Mouse (Mus musculus): ENCODE measurements at regions not wholly inside any gene's neighbourhood (a gene's known extent, or its start where the extent isn't known, plus 50 kb on each side); places are given as distances from the start of the nearest gene placed in this dataset.
A peak's percentile ranks its signal among the peaks of the same experiment; 100 is the strongest.

- Histone ChIP-seq H3K9me3 (ENCODE audit: control insufficient read depth, low read length) (no peaks in the 10 kb centered on the region), H3K27me3 (ENCODE audit: control insufficient read depth, insufficient read depth, low read length) (no peaks in the 10 kb centered on the region), H3K27ac (ENCODE audit: low read depth, low read length) (no peak overlapping the region), H3K4me1 (ENCODE audit: control insufficient read depth, insufficient read depth, low read length) (no peaks in the 10 kb centered on the region), H3K4me3 (ENCODE audit: low read depth, low read length) (no peak overlapping the region), H3K4me2 (ENCODE audit: low read depth) (no peak overlapping the region), H3K36me3 (ENCODE audit: control insufficient read depth, insufficient read depth, low read length) (no peaks in the 10 kb centered on the region), H3K9ac (ENCODE audit: low read length) (no peak overlapping the region)
- 91% methylated on average over 8 of the region's 8 CpGs for WGBS
- DNase-seq (ENCODE audit: low spot score) (no peak), ATAC-seq (ENCODE audit: insufficient read depth, low FRiP score, low TSS enrichment) (no peak)
These were observed 235.3 kb upstream of the Tgfbr2 start for GRCm38 (mm10) chr9:116410461-116410860.

- no peaks in the 10 kb centered on the region for H3K4me1 ChIP-seq (ENCODE audit: control insufficient read depth, insufficient read depth, low read length)
- ATAC-seq (ENCODE audit: insufficient read depth, low FRiP score, low TSS enrichment) (no peak), DNase-seq (ENCODE audit: low spot score) (no peak)
- H3K9ac ChIP-seq (ENCODE audit: low read length): no peak overlapping the region
- 89% methylated on average over 2 of the region's 2 CpGs for WGBS
- no peak overlapping the region for H3K4me3 ChIP-seq (ENCODE audit: low read depth, low read length)
- no peaks in the 10 kb centered on the region for H3K36me3 ChIP-seq (ENCODE audit: control insufficient read depth, insufficient read depth, low read length)
- no peaks in the 10 kb centered on the region for H3K27me3 ChIP-seq (ENCODE audit: control insufficient read depth, insufficient read depth, low read length)
- H3K4me2 ChIP-seq (ENCODE audit: low read depth): no peak overlapping the region
- no peaks in the 10 kb centered on the region for H3K9me3 ChIP-seq (ENCODE audit: control insufficient read depth, low read length)
- no peak overlapping the region for H3K27ac ChIP-seq (ENCODE audit: low read depth, low read length)
These were observed 233.0 kb upstream of the Tgfbr2 start for GRCm38 (mm10) chr9:116408116-116408515.

GRCm38 (mm10) chr9:116405051-116405450 is 229.9 kb upstream of the Tgfbr2 start:
- Histone ChIP-seq H3K4me2 (ENCODE audit: low read depth) (no peak overlapping the region), H3K36me3 (ENCODE audit: control insufficient read depth, insufficient read depth, low read length) (no peaks in the 10 kb centered on the region), H3K27ac (ENCODE audit: low read depth, low read length) (no peak overlapping the region), H3K27me3 (ENCODE audit: control insufficient read depth, insufficient read depth, low read length) (no peaks in the 10 kb centered on the region), H3K4me3 (ENCODE audit: low read depth, low read length) (no peak overlapping the region), H3K9me3 (ENCODE audit: control insufficient read depth, low read length) (no peaks in the 10 kb centered on the region), H3K9ac (ENCODE audit: low read length) (no peak overlapping the region), H3K4me1 (ENCODE audit: control insufficient read depth, insufficient read depth, low read length) (no peaks in the 10 kb centered on the region)
- 92% methylated on average over 1 of the region's 1 CpGs for WGBS
- ATAC-seq (ENCODE audit: insufficient read depth, low FRiP score, low TSS enrichment) (no peak), DNase-seq (ENCODE audit: low spot score) (no peak)

GRCm38 (mm10) chr9:116401821-116402220 is 226.7 kb upstream of the Tgfbr2 start:
- Histone ChIP-seq H3K36me3 (ENCODE audit: control insufficient read depth, insufficient read depth, low read length) (no peaks in the 10 kb centered on the region), H3K27me3 (ENCODE audit: control insufficient read depth, insufficient read depth, low read length) (no peaks in the 10 kb centered on the region), H3K4me2 (ENCODE audit: low read depth) (no peak overlapping the region), H3K9me3 (ENCODE audit: control insufficient read depth, low read length) (no peaks in the 10 kb centered on the region), H3K27ac (ENCODE audit: low read depth, low read length) (no peak overlapping the region), H3K4me1 (ENCODE audit: control insufficient read depth, insufficient read depth, low read length) (no peaks in the 10 kb centered on the region), H3K4me3 (ENCODE audit: low read depth, low read length) (no peak overlapping the region), H3K9ac (ENCODE audit: low read length) (no peak overlapping the region)
- no peak for DNase-seq (ENCODE audit: low spot score)
- no peak for ATAC-seq (ENCODE audit: insufficient read depth, low FRiP score, low TSS enrichment)
- 70% methylated on average over 7 of the region's 7 CpGs for WGBS

DNA sequence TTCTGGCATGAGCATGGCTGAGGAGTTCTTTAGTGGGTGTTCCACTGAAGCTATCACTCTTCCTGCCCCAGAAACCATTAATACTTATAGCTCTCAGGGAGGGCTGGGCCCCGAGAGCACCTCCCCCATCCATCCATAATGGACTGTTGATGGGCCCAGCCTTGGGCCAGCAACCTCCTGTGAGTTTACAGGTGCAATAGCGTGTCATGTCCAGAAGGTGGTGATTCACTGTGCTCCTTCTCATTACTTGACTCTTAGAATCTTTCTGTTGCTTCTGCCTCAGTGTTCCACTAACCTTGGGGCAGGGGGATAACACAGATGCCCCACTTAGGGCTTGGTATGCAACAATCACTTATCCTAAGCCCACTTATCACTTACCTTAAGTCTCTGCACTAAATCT is 225.1 kb upstream of the Tgfbr2 start:
- ATAC-seq (ENCODE audit: insufficient read depth, low FRiP score, low TSS enrichment) (no peak), DNase-seq (ENCODE audit: low spot score) (no peak)
- Histone ChIP-seq H3K9ac (ENCODE audit: low read length) (no peak overlapping the region), H3K9me3 (ENCODE audit: control insufficient read depth, low read length) (no peaks in the 10 kb centered on the region), H3K4me3 (ENCODE audit: low read depth, low read length) (no peak overlapping the region), H3K4me2 (ENCODE audit: low read depth) (no peak overlapping the region), H3K27ac (ENCODE audit: low read depth, low read length) (no peak overlapping the region), H3K4me1 (ENCODE audit: control insufficient read depth, insufficient read depth, low read length) (no peaks in the 10 kb centered on the region), H3K36me3 (ENCODE audit: control insufficient read depth, insufficient read depth, low read length) (no peaks in the 10 kb centered on the region), H3K27me3 (ENCODE audit: control insufficient read depth, insufficient read depth, low read length) (no peaks in the 10 kb centered on the region)
- 45% methylated on average over 2 of the region's 2 CpGs for WGBS

DNA sequence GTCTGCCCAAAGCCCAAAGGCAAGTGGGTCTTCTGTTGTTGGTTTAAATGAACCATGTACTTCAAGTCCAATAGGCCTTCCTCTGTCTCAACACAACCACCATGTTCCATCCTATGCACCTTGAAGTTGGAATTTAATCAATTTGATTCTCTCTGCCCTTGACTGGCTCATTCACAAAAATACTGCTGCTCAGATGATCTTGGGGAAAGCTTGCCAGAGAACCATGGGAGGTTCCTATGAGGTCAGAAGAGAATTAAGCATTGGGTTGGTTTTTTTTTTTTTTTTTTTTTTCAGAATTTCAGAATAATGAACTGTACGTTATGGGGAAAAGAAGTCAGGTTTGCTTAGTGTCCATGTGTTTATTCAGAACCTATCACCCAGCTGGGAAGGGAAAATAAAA is 224.1 kb upstream of the Tgfbr2 start:
- Histone ChIP-seq H3K4me1 (ENCODE audit: control insufficient read depth, insufficient read depth, low read length) (no peaks in the 10 kb centered on the region), H3K27me3 (ENCODE audit: control insufficient read depth, insufficient read depth, low read length) (no peaks in the 10 kb centered on the region), H3K9me3 (ENCODE audit: control insufficient read depth, low read length) (no peaks in the 10 kb centered on the region), H3K36me3 (ENCODE audit: control insufficient read depth, insufficient read depth, low read length) (no peaks in the 10 kb centered on the region), H3K4me2 (ENCODE audit: low read depth) (no peak overlapping the region), H3K4me3 (ENCODE audit: low read depth, low read length) (no peak overlapping the region), H3K27ac (ENCODE audit: low read depth, low read length) (no peak overlapping the region), H3K9ac (ENCODE audit: low read length) (no peak overlapping the region)
- WGBS: 92% methylated on average over 1 of the region's 1 CpGs
- no peak for DNase-seq (ENCODE audit: low spot score)
- no peak for ATAC-seq (ENCODE audit: insufficient read depth, low FRiP score, low TSS enrichment)

- H3K4me1 ChIP-seq (ENCODE audit: control insufficient read depth, insufficient read depth, low read length): no peaks in the 10 kb centered on the region
- H3K36me3 ChIP-seq (ENCODE audit: control insufficient read depth, insufficient read depth, low read length): no peaks in the 10 kb centered on the region
- DNase-seq (ENCODE audit: low spot score): no peak
These were observed 217.1 kb upstream of the Tgfbr2 start for GRCm38 (mm10) chr9:116392258-116392657.

DNA sequence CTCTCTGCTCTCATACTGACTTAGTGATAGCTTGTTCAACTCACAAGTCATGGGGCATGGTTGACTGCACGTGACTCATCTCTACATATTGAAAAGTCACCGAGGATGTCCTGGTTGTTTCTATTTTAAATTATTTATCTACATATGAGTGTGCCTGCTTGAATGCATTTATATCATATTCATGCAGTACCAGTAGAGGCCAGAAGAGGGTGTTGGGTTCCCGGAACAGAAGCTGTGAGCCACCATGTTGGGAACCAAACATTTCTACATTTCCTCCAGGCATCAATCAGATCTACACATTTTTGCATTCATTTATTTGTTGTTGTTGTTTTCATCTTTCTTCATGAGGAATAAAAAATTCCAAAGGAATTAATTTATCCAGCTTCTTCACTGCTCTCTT is 214.6 kb upstream of the Tgfbr2 start:
- no peaks in the 10 kb centered on the region for H3K4me1 ChIP-seq (ENCODE audit: control insufficient read depth, insufficient read depth, low read length)
- no peak overlapping the region for H3K4me3 ChIP-seq (ENCODE audit: low read depth, low read length)
- 88% methylated on average over 3 of the region's 3 CpGs for WGBS
- DNase-seq (ENCODE audit: low spot score): no peak
- ATAC-seq (ENCODE audit: insufficient read depth, low FRiP score, low TSS enrichment): no peak
- no peak overlapping the region for H3K9ac ChIP-seq (ENCODE audit: low read length)
- no peaks in the 10 kb centered on the region for H3K27me3 ChIP-seq (ENCODE audit: control insufficient read depth, insufficient read depth, low read length)
- H3K9me3 ChIP-seq (ENCODE audit: control insufficient read depth, low read length): no peaks in the 10 kb centered on the region
- no peaks in the 10 kb centered on the region for H3K36me3 ChIP-seq (ENCODE audit: control insufficient read depth, insufficient read depth, low read length)
- H3K27ac ChIP-seq (ENCODE audit: low read depth, low read length): no peak overlapping the region
- no peak overlapping the region for H3K4me2 ChIP-seq (ENCODE audit: low read depth)

More at GRCm38 (mm10) chr9:116392258-116392657, 217.1 kb upstream of the Tgfbr2 start:
- H3K9me3 ChIP-seq (ENCODE audit: control insufficient read depth, low read length): no peaks in the 10 kb centered on the region
- H3K27me3 ChIP-seq (ENCODE audit: control insufficient read depth, insufficient read depth, low read length): no peaks in the 10 kb centered on the region
- H3K9ac ChIP-seq (ENCODE audit: low read length): no peak overlapping the region
- 74% methylated on average over 8 of the region's 8 CpGs for WGBS
- no peak overlapping the region for H3K27ac ChIP-seq (ENCODE audit: low read depth, low read length)
- H3K4me3 ChIP-seq (ENCODE audit: low read depth, low read length): no peak overlapping the region
- no peak overlapping the region for H3K4me2 ChIP-seq (ENCODE audit: low read depth)
- ATAC-seq (ENCODE audit: insufficient read depth, low FRiP score, low TSS enrichment): no peak

DNA sequence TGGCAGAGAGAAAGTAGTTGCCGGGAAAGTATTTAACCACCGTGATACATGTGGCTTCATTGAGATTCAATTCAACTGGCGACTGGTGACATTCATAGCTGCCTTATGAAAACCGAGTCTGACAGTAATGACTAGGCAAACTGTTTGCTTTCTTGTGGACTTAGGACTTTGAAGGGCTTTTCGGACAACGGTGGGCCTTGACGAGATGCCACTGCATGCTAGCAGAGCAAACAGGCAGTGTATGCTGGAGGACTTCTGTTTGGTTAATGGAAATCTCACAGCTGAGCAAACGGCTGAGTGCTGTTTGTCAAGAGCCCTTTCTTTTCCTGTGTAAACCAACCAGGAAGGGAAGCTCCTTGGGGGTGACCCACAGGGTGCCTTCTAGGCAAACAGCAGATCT is 213.7 kb upstream of the Tgfbr2 start:
- peak; percentile 21 for DNase-seq (ENCODE audit: low spot score)
- Histone ChIP-seq H3K9me3 (ENCODE audit: control insufficient read depth, low read length) (no peaks in the 10 kb centered on the region), H3K27ac (ENCODE audit: low read depth, low read length) (no peak overlapping the region), H3K4me2 (ENCODE audit: low read depth) (no peak overlapping the region), H3K36me3 (ENCODE audit: control insufficient read depth, insufficient read depth, low read length) (no peaks in the 10 kb centered on the region), H3K4me1 (ENCODE audit: control insufficient read depth, insufficient read depth, low read length) (no peaks in the 10 kb centered on the region), H3K4me3 (ENCODE audit: low read depth, low read length) (no peak overlapping the region), H3K9ac (ENCODE audit: low read length) (no peak overlapping the region), H3K27me3 (ENCODE audit: control insufficient read depth, insufficient read depth, low read length) (no peaks in the 10 kb centered on the region)
- ATAC-seq (ENCODE audit: insufficient read depth, low FRiP score, low TSS enrichment): no peak
- WGBS: 63% methylated on average over 8 of the region's 8 CpGs

Data from neural tube, embryonic 11.5 days (tissue).